Mouse (Mus musculus): ENCODE measurements around the gene Fbxo2.
A peak's percentile ranks its signal among the peaks of the same experiment; 100 is the strongest.

GRCm38 (mm10) chr4:148164002-148164439 lies 3.6 kb downstream of the Fbxo2 start:
- TF ChIP-seq CTCF (IDR thresholded peaks at IDR 0.05), result peak; percentile 94
- no peak for TF ChIP-seq EP300 (IDR thresholded peaks at IDR 0.05)
